Mouse (Mus musculus): Measurements from ENCODE around the gene BC052040. TPM values are rescaled to one million over a fixed set of nuclear protein-coding genes. Genes with fewer than 3 reads are reported as not detected.

Gene BC052040
- polyA plus RNA-seq, 1 experiment from 2014 or later, result 15.7 TPM

DNA sequence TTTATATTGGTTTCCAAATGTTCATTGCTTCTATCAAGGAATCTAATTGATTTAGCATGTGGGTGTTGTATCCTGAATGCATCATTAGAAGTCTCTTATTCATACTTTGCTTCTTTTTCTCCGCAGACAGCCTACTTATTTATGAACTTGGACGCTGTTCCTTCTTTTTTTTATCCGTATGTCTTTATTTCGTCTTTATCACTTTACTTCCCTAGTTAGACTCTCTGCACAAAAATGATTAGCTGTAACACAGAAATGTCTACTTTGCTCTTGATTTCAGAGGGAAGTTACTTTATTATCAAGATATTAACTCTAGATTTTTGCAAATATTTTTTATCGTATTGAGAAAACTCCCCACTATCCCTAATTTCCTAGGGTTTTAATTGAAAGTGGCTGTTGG is 117.5 kb downstream of the BC052040 start:
- Histone ChIP-seq H3K4me3 (replicated peaks; ENCODE audit: low read depth, low read length) (no peak overlapping the region), H3K9ac (replicated peaks; ENCODE audit: low read length) (no peak overlapping the region), H3K9me3 (ENCODE audit: control insufficient read depth, low read length) (no peaks in the 10 kb centered on the region), H3K36me3 (ENCODE audit: control insufficient read depth, insufficient read depth, low read length) (no peaks in the 10 kb centered on the region), H3K4me1 (ENCODE audit: control insufficient read depth, insufficient read depth, low read length) (no peaks in the 10 kb centered on the region), H3K4me2 (ENCODE audit: low read length) (no peak overlapping the region), H3K27ac (replicated peaks; ENCODE audit: low read depth, low read length) (no peak overlapping the region), H3K27me3 (ENCODE audit: control insufficient read depth, insufficient read depth, low read length) (no peaks in the 10 kb centered on the region)
- 92% methylated on average over 5 of the region's 5 CpGs for WGBS
- DNase-seq (no peak), ATAC-seq (ENCODE audit: low FRiP score, low TSS enrichment) (no peak)

GRCm38 (mm10) chr2:115702610-115703009 is 121.1 kb downstream of the BC052040 start:
- ATAC-seq (ENCODE audit: low FRiP score, low TSS enrichment) (no peak), DNase-seq (no peak)
- 77% methylated on average over 5 of the region's 5 CpGs for WGBS
- Histone ChIP-seq H3K27me3 (ENCODE audit: control insufficient read depth, insufficient read depth, low read length) (no peaks in the 10 kb centered on the region), H3K4me2 (ENCODE audit: low read length) (no peak overlapping the region), H3K9me3 (ENCODE audit: control insufficient read depth, low read length) (no peaks in the 10 kb centered on the region), H3K4me3 (replicated peaks; ENCODE audit: low read depth, low read length) (no peak overlapping the region), H3K36me3 (ENCODE audit: control insufficient read depth, insufficient read depth, low read length) (no peaks in the 10 kb centered on the region), H3K4me1 (ENCODE audit: control insufficient read depth, insufficient read depth, low read length) (no peaks in the 10 kb centered on the region), H3K9ac (replicated peaks; ENCODE audit: low read length) (no peak overlapping the region), H3K27ac (replicated peaks; ENCODE audit: low read depth, low read length) (no peak overlapping the region)

DNA sequence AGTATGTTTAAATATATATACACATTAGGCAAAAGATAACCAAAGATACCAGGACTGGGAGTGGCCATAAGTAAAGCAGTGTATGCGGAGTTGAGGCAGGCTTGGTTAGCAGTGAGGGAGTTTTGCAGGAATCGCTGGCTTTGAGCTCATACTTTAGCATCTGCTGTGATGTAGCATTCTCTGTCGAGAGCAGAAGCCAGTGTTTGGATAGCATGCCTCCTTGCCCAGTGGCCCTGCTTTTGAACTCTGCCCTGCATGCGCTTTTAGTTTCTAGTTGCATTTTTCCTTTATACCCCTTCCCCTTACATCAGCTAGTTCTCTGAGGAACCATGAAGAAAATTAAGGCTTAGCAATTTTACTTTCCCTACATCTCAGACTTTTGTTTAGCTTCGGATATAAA is 136.0 kb downstream of the BC052040 start:
- no peak for ATAC-seq (ENCODE audit: low FRiP score, low TSS enrichment)
- H3K4me2 ChIP-seq (ENCODE audit: low read length), result no peak overlapping the region
- WGBS, result 89% methylated on average over 5 of the region's 5 CpGs

GRCm38 (mm10) chr2:115717980-115718379 is 136.5 kb downstream of the BC052040 start:
- Histone ChIP-seq H3K4me2 (ENCODE audit: low read length) (no peak overlapping the region), H3K27me3 (ENCODE audit: control insufficient read depth, insufficient read depth, low read length) (no peaks in the 10 kb centered on the region), H3K4me3 (replicated peaks; ENCODE audit: low read depth, low read length) (no peak overlapping the region), H3K36me3 (ENCODE audit: control insufficient read depth, insufficient read depth, low read length) (no peaks in the 10 kb centered on the region), H3K27ac (replicated peaks; ENCODE audit: low read depth, low read length) (no peak overlapping the region), H3K4me1 (ENCODE audit: control insufficient read depth, insufficient read depth, low read length) (no peaks in the 10 kb centered on the region), H3K9me3 (ENCODE audit: control insufficient read depth, low read length) (no peaks in the 10 kb centered on the region), H3K9ac (replicated peaks; ENCODE audit: low read length) (no peak overlapping the region)
- 95% methylated on average over 3 of the region's 3 CpGs for WGBS
- ATAC-seq (ENCODE audit: low FRiP score, low TSS enrichment), result no peak
- no peak for DNase-seq

More for the DNA sequence above, 136.0 kb downstream of the BC052040 start:
- Histone ChIP-seq H3K27ac (replicated peaks; ENCODE audit: low read depth, low read length) (no peak overlapping the region), H3K4me1 (ENCODE audit: control insufficient read depth, insufficient read depth, low read length) (no peaks in the 10 kb centered on the region), H3K9me3 (ENCODE audit: control insufficient read depth, low read length) (no peaks in the 10 kb centered on the region), H3K36me3 (ENCODE audit: control insufficient read depth, insufficient read depth, low read length) (no peaks in the 10 kb centered on the region), H3K9ac (replicated peaks; ENCODE audit: low read length) (no peak overlapping the region), H3K4me3 (replicated peaks; ENCODE audit: low read depth, low read length) (no peak overlapping the region), H3K27me3 (ENCODE audit: control insufficient read depth, insufficient read depth, low read length) (no peaks in the 10 kb centered on the region)
- no peak for DNase-seq

- DNase-seq (peak; percentile 67), ATAC-seq (ENCODE audit: low FRiP score, low TSS enrichment) (peak; percentile 58; the same call in 1 of the 2 replicates)
- 11% methylated on average over 8 of the region's 8 CpGs for WGBS
- H3K4me2 ChIP-seq (ENCODE audit: low read length), result no peak overlapping the region
- H3K27me3 ChIP-seq (ENCODE audit: control insufficient read depth, insufficient read depth, low read length), result no peaks in the 10 kb centered on the region
- H3K4me1 ChIP-seq (ENCODE audit: control insufficient read depth, insufficient read depth, low read length), result peaks cover 15% of the 10 kb centered on the region; the same call in 1 of the 2 replicates
- no peaks in the 10 kb centered on the region for H3K9me3 ChIP-seq (ENCODE audit: control insufficient read depth, low read length)
- H3K36me3 ChIP-seq (ENCODE audit: control insufficient read depth, insufficient read depth, low read length), result no peaks in the 10 kb centered on the region
- no peak overlapping the region for H3K9ac ChIP-seq (replicated peaks; ENCODE audit: low read length)
- no peak overlapping the region for H3K4me3 ChIP-seq (replicated peaks; ENCODE audit: low read depth, low read length)
- no peak overlapping the region; the same call in 1 of the 2 replicates for H3K27ac ChIP-seq (replicated peaks; ENCODE audit: low read depth, low read length)
Measured at GRCm38 (mm10) chr2:115723452-115723851, 141.9 kb downstream of the BC052040 start.

- no peak for ATAC-seq (ENCODE audit: low FRiP score, low TSS enrichment)
- DNase-seq, result no peak
- Histone ChIP-seq H3K27ac (replicated peaks; ENCODE audit: low read depth, low read length) (peak overlapping the region; percentile 33; the same call in 1 of the 2 replicates), H3K4me1 (ENCODE audit: control insufficient read depth, insufficient read depth, low read length) (peaks cover 15% of the 10 kb centered on the region; the same call in 1 of the 2 replicates), H3K9ac (replicated peaks; ENCODE audit: low read length) (no peak overlapping the region), H3K36me3 (ENCODE audit: control insufficient read depth, insufficient read depth, low read length) (no peaks in the 10 kb centered on the region), H3K4me3 (replicated peaks; ENCODE audit: low read depth, low read length) (no peak overlapping the region), H3K4me2 (ENCODE audit: low read length) (no peak overlapping the region), H3K27me3 (ENCODE audit: control insufficient read depth, insufficient read depth, low read length) (no peaks in the 10 kb centered on the region), H3K9me3 (ENCODE audit: control insufficient read depth, low read length) (no peaks in the 10 kb centered on the region)
- 53% methylated on average over 6 of the region's 6 CpGs for WGBS
Measured at GRCm38 (mm10) chr2:115724216-115724615, 142.7 kb downstream of the BC052040 start.

GRCm38 (mm10) chr2:115724726-115725125 is 143.2 kb downstream of the BC052040 start:
- Histone ChIP-seq H3K27ac (replicated peaks; ENCODE audit: low read depth, low read length) (peak overlapping the region; percentile 33; the same call in 1 of the 2 replicates), H3K36me3 (ENCODE audit: control insufficient read depth, insufficient read depth, low read length) (no peaks in the 10 kb centered on the region), H3K4me3 (replicated peaks; ENCODE audit: low read depth, low read length) (no peak overlapping the region), H3K4me2 (ENCODE audit: low read length) (no peak overlapping the region), H3K4me1 (ENCODE audit: control insufficient read depth, insufficient read depth, low read length) (peaks cover 15% of the 10 kb centered on the region; the same call in 1 of the 2 replicates), H3K9me3 (ENCODE audit: control insufficient read depth, low read length) (no peaks in the 10 kb centered on the region), H3K27me3 (ENCODE audit: control insufficient read depth, insufficient read depth, low read length) (no peaks in the 10 kb centered on the region), H3K9ac (replicated peaks; ENCODE audit: low read length) (no peak overlapping the region)
- DNase-seq (peak; percentile 33), ATAC-seq (ENCODE audit: low FRiP score, low TSS enrichment) (no peak)
- WGBS, result 83% methylated on average over 6 of the region's 6 CpGs

DNA sequence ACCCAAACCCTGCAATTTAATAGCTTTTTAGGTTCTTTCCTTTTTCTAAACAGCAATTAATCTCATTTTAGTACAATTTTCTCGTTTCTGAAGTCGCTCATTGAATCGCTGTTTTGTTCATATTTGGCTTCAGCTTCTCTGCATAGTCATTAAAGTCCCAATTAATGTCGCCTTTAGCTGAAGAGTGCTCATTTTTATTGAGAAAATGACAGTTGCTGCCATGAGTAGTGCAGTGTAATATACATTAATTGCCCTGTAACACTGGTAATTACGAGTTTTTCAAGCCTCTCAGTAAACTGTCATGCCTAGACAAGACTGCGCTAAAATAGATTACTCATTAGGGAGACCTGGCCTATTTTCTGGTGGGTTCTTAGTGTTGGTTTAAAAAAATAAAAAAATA is 144.0 kb downstream of the BC052040 start:
- ATAC-seq (ENCODE audit: low FRiP score, low TSS enrichment), result no peak
- H3K36me3 ChIP-seq (ENCODE audit: control insufficient read depth, insufficient read depth, low read length), result no peaks in the 10 kb centered on the region
- no peaks in the 10 kb centered on the region for H3K9me3 ChIP-seq (ENCODE audit: control insufficient read depth, low read length)
- H3K4me1 ChIP-seq (ENCODE audit: control insufficient read depth, insufficient read depth, low read length), result peaks cover 15% of the 10 kb centered on the region; the same call in 1 of the 2 replicates
- no peak overlapping the region for H3K4me2 ChIP-seq (ENCODE audit: low read length)
- 78% methylated on average over 6 of the region's 6 CpGs for WGBS
- no peak for DNase-seq
- no peak overlapping the region for H3K27ac ChIP-seq (replicated peaks; ENCODE audit: low read depth, low read length)
- H3K9ac ChIP-seq (replicated peaks; ENCODE audit: low read length), result no peak overlapping the region
- H3K4me3 ChIP-seq (replicated peaks; ENCODE audit: low read depth, low read length), result no peak overlapping the region
- H3K27me3 ChIP-seq (ENCODE audit: control insufficient read depth, insufficient read depth, low read length), result no peaks in the 10 kb centered on the region

- no peak overlapping the region for H3K4me3 ChIP-seq (replicated peaks; ENCODE audit: low read depth, low read length)
- H3K9me3 ChIP-seq (ENCODE audit: control insufficient read depth, low read length), result no peaks in the 10 kb centered on the region
- ATAC-seq (ENCODE audit: low FRiP score, low TSS enrichment) (no peak), DNase-seq (peak; percentile 26)
- WGBS, result 46% methylated on average over 6 of the region's 6 CpGs
- no peak overlapping the region for H3K4me2 ChIP-seq (ENCODE audit: low read length)
- H3K27ac ChIP-seq (replicated peaks; ENCODE audit: low read depth, low read length), result 0 out of 2 replicates have a peak overlapping the region, but pooled peaks have one; percentile 10
- H3K27me3 ChIP-seq (ENCODE audit: control insufficient read depth, insufficient read depth, low read length), result no peaks in the 10 kb centered on the region
- H3K9ac ChIP-seq (replicated peaks; ENCODE audit: low read length), result no peak overlapping the region
- H3K36me3 ChIP-seq (ENCODE audit: control insufficient read depth, insufficient read depth, low read length), result no peaks in the 10 kb centered on the region
- peaks cover 15% of the 10 kb centered on the region; the same call in 1 of the 2 replicates for H3K4me1 ChIP-seq (ENCODE audit: control insufficient read depth, insufficient read depth, low read length)
Measured at GRCm38 (mm10) chr2:115725926-115726325, 144.4 kb downstream of the BC052040 start.

All from midbrain, embryonic 14.5 days (tissue).